Comparison of ENCODE assay signal across 15 mouse cellular contexts in the genomic region with DNA sequence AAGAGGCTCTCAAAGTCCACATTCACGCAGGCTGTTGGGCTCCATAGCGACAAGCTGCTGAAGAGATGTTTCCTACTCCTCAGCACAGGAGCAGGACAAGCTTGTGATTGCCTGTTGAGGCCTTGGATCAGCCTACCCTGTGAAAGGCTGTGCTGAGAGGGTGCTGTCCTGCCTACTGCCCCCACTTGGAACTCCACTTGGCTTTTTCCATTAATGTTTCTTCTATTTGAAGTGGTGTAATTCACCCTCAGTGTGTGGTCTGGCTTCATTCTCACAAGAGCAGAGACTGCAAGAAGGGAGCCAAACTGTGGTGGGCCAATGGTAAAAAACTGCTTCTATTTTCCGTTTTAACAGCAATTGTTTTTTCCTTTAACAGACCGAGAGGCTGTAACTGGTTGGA.
"Had no signal": no experiment of that assay in that cellular context is flagged by ENCODE, and none has a peak within 500 bp of the region (broad histone marks: within the 10 kb centered on the region; RNA-seq: fewer than 3 reads in every experiment).

No protein-coding gene starts in this region.

- H3K4me3 ChIP-seq: limb, embryonic 12.5 days; liver, embryonic 12.5 days; midbrain, embryonic 12.5 days; neural tube, embryonic 13.5 days; stomach, embryonic 15.5 days had no signal

- H3K4me1 ChIP-seq: limb, embryonic 12.5 days; liver, embryonic 12.5 days; midbrain, embryonic 12.5 days; neural tube, embryonic 13.5 days; stomach, embryonic 15.5 days had no signal

- H3K9ac ChIP-seq: limb, embryonic 12.5 days; liver, embryonic 12.5 days; midbrain, embryonic 12.5 days; neural tube, embryonic 13.5 days; stomach, embryonic 15.5 days had no signal

- DNase-seq: kidney, adult 8-10 months; kidney, postnatal 25 days; layer of hippocampus, adult 9-11 months; layer of hippocampus, postnatal 36 days; retina, postnatal 1 day; right cerebral cortex, postnatal 4 days; thymus, adult 2 months; thymus, postnatal 25 days had no signal

- H3K27ac ChIP-seq: limb, embryonic 12.5 days; liver, embryonic 12.5 days; midbrain, embryonic 12.5 days; neural tube, embryonic 13.5 days; stomach, embryonic 15.5 days had no signal

- H3K9me3 ChIP-seq: limb, embryonic 12.5 days; liver, embryonic 12.5 days; midbrain, embryonic 12.5 days; neural tube, embryonic 13.5 days; stomach, embryonic 15.5 days had no signal

- ATAC-seq: intestine, postnatal 0 days; liver, embryonic 12.5 days; midbrain, embryonic 16.5 days had no signal

- H3K4me2 ChIP-seq: limb, embryonic 12.5 days; liver, embryonic 12.5 days; midbrain, embryonic 12.5 days; neural tube, embryonic 13.5 days; stomach, embryonic 15.5 days had no signal

- H3K27me3 ChIP-seq: limb, embryonic 12.5 days; liver, embryonic 12.5 days; midbrain, embryonic 12.5 days; neural tube, embryonic 13.5 days; stomach, embryonic 15.5 days had no signal

- H3K36me3 ChIP-seq: limb, embryonic 12.5 days; liver, embryonic 12.5 days; midbrain, embryonic 12.5 days; neural tube, embryonic 13.5 days; stomach, embryonic 15.5 days had no signal
